8 mouse cellular contexts compared by ENCODE assay signal in genomic region chr2:157077160-157077559, GRCm38 (mm10). TPM values are rescaled to one million over a fixed set of nuclear protein-coding genes. Genes with fewer than 3 reads are reported as not detected.
DNase-seq lines count a peak whose midpoint lies in the region; ATAC-seq lines count a peak whose summit lies in the region.

No protein-coding gene starts in this region.

- peak overlapping the region; percentile 99 for H3K9ac ChIP-seq in hindbrain, embryonic 14.5 days
- peak overlapping the region; percentile 95 for H3K9ac ChIP-seq in lung, embryonic 16.5 days (ENCODE audit: low read length)
- peak overlapping the region; percentile 25; the same call in 1 of the 2 replicates for H3K9ac ChIP-seq in stomach, embryonic 15.5 days

- H3K4me1 ChIP-seq in embryonic facial prominence, embryonic 10.5 days = peaks cover 72% of the 10 kb centered on the region
- H3K4me1 ChIP-seq in hindbrain, embryonic 14.5 days (replicated peaks; ENCODE audit: control insufficient read depth, insufficient read depth, low read length) = peaks cover 53% of the 10 kb centered on the region
- peaks cover 54% of the 10 kb centered on the region for H3K4me1 ChIP-seq in lung, embryonic 16.5 days (replicated peaks; ENCODE audit: control insufficient read depth, insufficient read depth, low read length)
- H3K4me1 ChIP-seq in stomach, embryonic 15.5 days = peaks cover 60% of the 10 kb centered on the region

- peaks cover 46% of the 10 kb centered on the region for H3K36me3 ChIP-seq in embryonic facial prominence, embryonic 10.5 days (replicated peaks)
- H3K36me3 ChIP-seq in hindbrain, embryonic 14.5 days (replicated peaks; ENCODE audit: control insufficient read depth, insufficient read depth) = peaks cover 21% of the 10 kb centered on the region
- no peaks in the 10 kb centered on the region for H3K36me3 ChIP-seq in lung, embryonic 16.5 days (ENCODE audit: control insufficient read depth, insufficient read depth, low read length)
- no peaks in the 10 kb centered on the region for H3K36me3 ChIP-seq in stomach, embryonic 15.5 days

- 43% methylated on average over 5 of the region's 5 CpGs for WGBS in embryonic facial prominence, embryonic 10.5 days
- 6% methylated on average over 5 of the region's 5 CpGs for WGBS in hindbrain, embryonic 14.5 days
- 14% methylated on average over 5 of the region's 5 CpGs for WGBS in lung, embryonic 16.5 days
- 22% methylated on average over 5 of the region's 5 CpGs for WGBS in stomach, embryonic 15.5 days

- H3K27me3 ChIP-seq in embryonic facial prominence, embryonic 10.5 days (replicated peaks; ENCODE audit: low read depth, poor library complexity, severe bottlenecking) = peaks cover 5% of the 10 kb centered on the region; the same call in 1 of the 2 replicates
- no peaks in the 10 kb centered on the region for H3K27me3 ChIP-seq in hindbrain, embryonic 14.5 days (ENCODE audit: control insufficient read depth, insufficient read depth, low read length)
- H3K27me3 ChIP-seq in lung, embryonic 16.5 days (ENCODE audit: control insufficient read depth, insufficient read depth, low read depth, low read length) = no peaks in the 10 kb centered on the region
- no peaks in the 10 kb centered on the region for H3K27me3 ChIP-seq in stomach, embryonic 15.5 days (replicated peaks)

- peak; percentile 79 to 80 for DNase-seq in right cerebral cortex, postnatal 10 days (ENCODE audit: low spot score in 2 of 2)
- DNase-seq in right cerebral cortex, adult 2 months (ENCODE audit: low spot score in 2 of 2) = no peak
- DNase-seq in embryonic facial prominence, embryonic 10.5 days (ENCODE audit: low spot score) = no peak
- peak; percentile 51 for DNase-seq in hindbrain, embryonic 14.5 days (ENCODE audit: low spot score)
- no peak for DNase-seq in ovary, postnatal 36 days (ENCODE audit: low spot score)
- DNase-seq in frontal cortex, adult 2 months (ENCODE audit: extremely low spot score in 1 of 2, low spot score in 1 of 2) = no peak

- no peaks in the 10 kb centered on the region for H3K9me3 ChIP-seq in embryonic facial prominence, embryonic 10.5 days
- H3K9me3 ChIP-seq in hindbrain, embryonic 14.5 days (ENCODE audit: control insufficient read depth, low read length) = no peaks in the 10 kb centered on the region
- H3K9me3 ChIP-seq in lung, embryonic 16.5 days (ENCODE audit: control insufficient read depth, low read length) = no peaks in the 10 kb centered on the region
- H3K9me3 ChIP-seq in stomach, embryonic 15.5 days = no peaks in the 10 kb centered on the region

- peak overlapping the region; percentile 80 for H3K4me3 ChIP-seq in embryonic facial prominence, embryonic 10.5 days
- H3K4me3 ChIP-seq in hindbrain, embryonic 14.5 days (replicated peaks; ENCODE audit: low read length) = peak overlapping the region; percentile 96
- peak overlapping the region; percentile 80 for H3K4me3 ChIP-seq in lung, embryonic 16.5 days (ENCODE audit: low read length)
- peak overlapping the region; percentile 85 for H3K4me3 ChIP-seq in stomach, embryonic 15.5 days (replicated peaks)

- no peak for ATAC-seq in hindbrain, embryonic 14.5 days (ENCODE audit: low FRiP score)
- ATAC-seq in lung, embryonic 16.5 days (ENCODE audit: low read depth) = no peak
- ATAC-seq in stomach, embryonic 15.5 days (ENCODE audit: insufficient read depth, low FRiP score, low read depth) = no peak

- peak overlapping the region; percentile 98 for H3K27ac ChIP-seq in embryonic facial prominence, embryonic 10.5 days (replicated peaks)
- peak overlapping the region; percentile 98; the same call in 1 of the 2 replicates for H3K27ac ChIP-seq in hindbrain, embryonic 14.5 days
- H3K27ac ChIP-seq in lung, embryonic 16.5 days (ENCODE audit: low read length) = peak overlapping the region; percentile 95
- H3K27ac ChIP-seq in stomach, embryonic 15.5 days = peak overlapping the region; percentile 97

- peak overlapping the region; percentile 93 for H3K4me2 ChIP-seq in hindbrain, embryonic 14.5 days (replicated peaks)
- H3K4me2 ChIP-seq in lung, embryonic 16.5 days (ENCODE audit: low read depth, low read length) = peak overlapping the region; percentile 65
- H3K4me2 ChIP-seq in stomach, embryonic 15.5 days = peak overlapping the region; percentile 79

RNA-seq across cellular contexts. Expression of gene Soga1, which starts 1.9 kb away (rescaled TPM):
- polyA plus RNA-seq in embryonic facial prominence, embryonic 10.5 days (2016; fragmentation: Nextera tagmentation; extraction: Ambion mirVana) = 4.5 and 4.7 TPM in 2 replicates
- polyA plus RNA-seq in hindbrain, embryonic 14.5 days (2014; fragmentation: Nextera tagmentation; extraction: Ambion mirVana) = 9.5 and 9.7 TPM in 2 replicates
- 4.0 and 4.1 TPM in 2 replicates for polyA plus RNA-seq in lung, embryonic 16.5 days (2015; fragmentation: Nextera tagmentation; extraction: Ambion mirVana)
- polyA plus RNA-seq in stomach, embryonic 15.5 days (2015; fragmentation: Nextera tagmentation; extraction: Ambion mirVana) = 3.6 and 4.2 TPM in 2 replicates
- 8.5 and 10.5 TPM in 2 replicates for polyA plus RNA-seq in frontal cortex, adult 2 months (2012; rRNA removed)

RNA-seq across cellular contexts. Expression of gene Tldc2, which starts 9.7 kb away (rescaled TPM):
- polyA plus RNA-seq in embryonic facial prominence, embryonic 10.5 days (2016; fragmentation: Nextera tagmentation; extraction: Ambion mirVana) = not detected in 2 replicates
- polyA plus RNA-seq in hindbrain, embryonic 14.5 days (2014; fragmentation: Nextera tagmentation; extraction: Ambion mirVana) = not detected in 2 replicates
- polyA plus RNA-seq in lung, embryonic 16.5 days (2015; fragmentation: Nextera tagmentation; extraction: Ambion mirVana) = not detected in 2 replicates
- not detected in 2 replicates for polyA plus RNA-seq in stomach, embryonic 15.5 days (2015; fragmentation: Nextera tagmentation; extraction: Ambion mirVana)
- polyA plus RNA-seq in frontal cortex, adult 2 months (2012; rRNA removed) = 0.30 TPM in 1 of 2 replicates, not detected in the other

RNA-seq across cellular contexts. Expression of gene Samhd1, which starts 57.9 kb away (rescaled TPM):
- polyA plus RNA-seq in embryonic facial prominence, embryonic 10.5 days (2016; fragmentation: Nextera tagmentation; extraction: Ambion mirVana) = 26.7 and 27.8 TPM in 2 replicates
- polyA plus RNA-seq in hindbrain, embryonic 14.5 days (2014; fragmentation: Nextera tagmentation; extraction: Ambion mirVana) = 12.2 and 12.4 TPM in 2 replicates
- 30.2 and 32.4 TPM in 2 replicates for polyA plus RNA-seq in lung, embryonic 16.5 days (2015; fragmentation: Nextera tagmentation; extraction: Ambion mirVana)
- polyA plus RNA-seq in stomach, embryonic 15.5 days (2015; fragmentation: Nextera tagmentation; extraction: Ambion mirVana) = 27.1 and 28.9 TPM in 2 replicates
- polyA plus RNA-seq in frontal cortex, adult 2 months (2012; rRNA removed) = 20.8 and 23.0 TPM in 2 replicates

Comparison
In these comparisons a context has a peak if more than half of its experiments do, and no peak if none do; other contexts are left out.
1. DNase-seq: peak in right cerebral cortex, postnatal 10 days (2 of 2) and hindbrain, embryonic 14.5 days (single experiment); none in right cerebral cortex, adult 2 months (0 of 2), embryonic facial prominence, embryonic 10.5 days (single experiment), ovary, postnatal 36 days (single experiment) and frontal cortex, adult 2 months (0 of 2).
2. H3K9ac ChIP-seq: peak in every context shown above with its lines; median percentile 99 in hindbrain, embryonic 14.5 days; 95 in lung, embryonic 16.5 days; 25 in stomach, embryonic 15.5 days.
3. Peak in every context shown above with its lines, with median percentiles within 50 percentile points of each other: H3K27ac ChIP-seq, H3K4me3 ChIP-seq and H3K4me2 ChIP-seq.